Mouse (Mus musculus): Measurements from ENCODE around the gene Mrvi1. TPM values are rescaled to one million over a fixed set of nuclear protein-coding genes. Genes with fewer than 3 reads are reported as not detected.

The Mrvi1 gene
- polyA plus RNA-seq, 1 experiment from 2014 or later, result 0.58 TPM

- DNase-seq (ENCODE audit: low spot score) (no peak), ATAC-seq (no peak)
- H3K9ac ChIP-seq (ENCODE audit: low read length), result no peak overlapping the region
- peaks cover 23% of the 10 kb centered on the region for H3K36me3 ChIP-seq (ENCODE audit: control insufficient read depth, insufficient read depth, low read length)
- no peaks in the 10 kb centered on the region for H3K27me3 ChIP-seq (replicated peaks; ENCODE audit: control insufficient read depth, insufficient read depth, low read length)
- no peak overlapping the region for H3K27ac ChIP-seq (ENCODE audit: low read depth, low read length)
- H3K9me3 ChIP-seq (replicated peaks; ENCODE audit: control insufficient read depth, low read length), result no peaks in the 10 kb centered on the region
- whole genome bisulfite sequencing, result 83% methylated on average over 4 of the region's 4 CpGs
- no peak overlapping the region for H3K4me3 ChIP-seq (ENCODE audit: low read depth, low read length)
- H3K4me1 ChIP-seq (ENCODE audit: control insufficient read depth, insufficient read depth, low read length), result no peaks in the 10 kb centered on the region
- no peak overlapping the region for H3K4me2 ChIP-seq (ENCODE audit: low read length)
These were observed 160.2 kb downstream of the Mrvi1 start for GRCm38 (mm10) chr7:110822055-110822454.

DNA sequence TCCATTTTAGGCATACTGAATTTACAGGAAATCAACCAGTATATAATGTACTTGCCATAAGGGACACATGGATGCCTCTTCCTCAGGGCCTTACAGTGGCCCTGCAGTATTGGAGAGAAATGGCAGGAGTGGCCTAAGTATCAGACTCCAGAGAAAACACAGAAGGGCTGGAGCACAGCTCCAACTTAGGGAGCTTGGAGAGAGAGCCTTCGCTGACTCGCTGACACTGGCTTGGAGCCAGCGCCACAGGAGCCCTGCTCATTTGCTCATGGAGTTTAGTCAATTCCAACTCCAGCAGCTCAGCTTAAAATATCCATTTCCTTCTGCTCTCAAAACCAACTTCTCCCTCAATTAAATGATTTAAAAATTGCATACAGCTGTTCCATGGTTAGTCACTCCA lies 160.6 kb downstream of the Mrvi1 start:
- Histone ChIP-seq H3K4me2 (ENCODE audit: low read length) (no peak overlapping the region), H3K9ac (ENCODE audit: low read length) (no peak overlapping the region), H3K27ac (ENCODE audit: low read depth, low read length) (no peak overlapping the region), H3K36me3 (ENCODE audit: control insufficient read depth, insufficient read depth, low read length) (peaks cover 19% of the 10 kb centered on the region), H3K9me3 (replicated peaks; ENCODE audit: control insufficient read depth, low read length) (no peaks in the 10 kb centered on the region), H3K4me1 (ENCODE audit: control insufficient read depth, insufficient read depth, low read length) (no peaks in the 10 kb centered on the region), H3K4me3 (ENCODE audit: low read depth, low read length) (no peak overlapping the region), H3K27me3 (replicated peaks; ENCODE audit: control insufficient read depth, insufficient read depth, low read length) (no peaks in the 10 kb centered on the region)
- ATAC-seq (no peak), DNase-seq (ENCODE audit: low spot score) (peak; percentile 37)
- WGBS, result 75% methylated on average over 3 of the region's 3 CpGs

DNA sequence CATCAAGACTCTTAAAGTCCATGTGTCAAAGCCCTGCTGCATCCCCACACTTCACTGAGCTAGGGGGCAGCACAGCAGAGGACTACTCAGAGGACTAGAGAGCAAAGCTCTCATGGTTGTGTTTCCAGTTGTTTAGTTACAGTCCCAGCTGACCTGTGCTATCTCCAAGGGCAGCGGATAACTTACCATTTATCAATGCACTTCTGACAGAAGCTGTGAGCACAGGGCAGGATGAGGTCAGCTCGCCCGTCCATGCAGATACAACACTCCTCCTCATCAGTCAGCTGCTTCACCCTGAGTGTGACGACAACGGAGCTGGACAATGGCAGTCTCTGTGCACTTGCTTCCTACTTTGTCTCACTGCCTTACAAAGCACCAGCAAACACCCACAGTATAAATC lies 161.2 kb downstream of the Mrvi1 start:
- H3K27ac ChIP-seq (ENCODE audit: low read depth, low read length), result no peak overlapping the region
- ATAC-seq, result no peak

DNA sequence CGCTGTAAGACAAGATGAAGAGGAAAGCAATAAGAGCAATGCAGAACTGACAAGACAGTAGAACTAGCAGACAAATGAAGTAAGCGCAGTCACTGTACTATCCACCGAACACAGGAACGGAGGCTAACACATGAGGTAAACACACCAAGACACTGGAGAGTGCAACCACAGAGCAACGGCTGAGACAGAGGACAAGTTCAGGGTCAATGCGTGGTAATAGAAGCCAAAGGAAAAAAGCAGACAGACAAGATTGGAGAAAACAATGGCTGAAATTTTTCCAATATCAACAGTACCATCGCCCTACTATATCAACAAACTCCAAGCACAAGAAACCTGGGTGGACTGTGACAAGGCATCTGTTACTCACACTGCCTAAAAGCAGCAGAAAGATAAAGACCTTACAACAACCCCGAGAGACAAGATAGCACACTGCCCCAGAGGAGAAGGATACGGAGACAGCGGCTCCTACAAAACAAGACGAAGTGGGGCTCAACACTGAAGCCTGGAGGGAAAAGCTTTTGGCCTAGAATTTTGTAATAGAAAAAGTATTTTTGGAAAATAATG lies 163.4 kb downstream of the Mrvi1 start:
- no peaks in the 10 kb centered on the region for H3K27me3 ChIP-seq (replicated peaks; ENCODE audit: control insufficient read depth, insufficient read depth, low read length)
- H3K36me3 ChIP-seq (ENCODE audit: control insufficient read depth, insufficient read depth, low read length), result peaks cover 7% of the 10 kb centered on the region; the same call in 1 of the 2 replicates
- 93% methylated on average over 11 of the region's 11 CpGs for WGBS
- no peaks in the 10 kb centered on the region for H3K9me3 ChIP-seq (replicated peaks; ENCODE audit: control insufficient read depth, low read length)
- no peaks in the 10 kb centered on the region for H3K4me1 ChIP-seq (ENCODE audit: control insufficient read depth, insufficient read depth, low read length)
- ATAC-seq (no peak), DNase-seq (ENCODE audit: low spot score) (no peak)
- H3K4me3 ChIP-seq (ENCODE audit: low read depth, low read length), result no peak overlapping the region
- no peak overlapping the region for H3K4me2 ChIP-seq (ENCODE audit: low read length)
- H3K9ac ChIP-seq (ENCODE audit: low read length), result no peak overlapping the region
- H3K27ac ChIP-seq (ENCODE audit: low read depth, low read length), result no peak overlapping the region

More for the DNA sequence above, 161.2 kb downstream of the Mrvi1 start:
- Histone ChIP-seq H3K4me3 (ENCODE audit: low read depth, low read length) (no peak overlapping the region), H3K9me3 (replicated peaks; ENCODE audit: control insufficient read depth, low read length) (no peaks in the 10 kb centered on the region), H3K27me3 (replicated peaks; ENCODE audit: control insufficient read depth, insufficient read depth, low read length) (no peaks in the 10 kb centered on the region), H3K4me2 (ENCODE audit: low read length) (no peak overlapping the region), H3K9ac (ENCODE audit: low read length) (no peak overlapping the region), H3K4me1 (ENCODE audit: control insufficient read depth, insufficient read depth, low read length) (no peaks in the 10 kb centered on the region), H3K36me3 (ENCODE audit: control insufficient read depth, insufficient read depth, low read length) (peaks cover 19% of the 10 kb centered on the region)
- no peak for DNase-seq (ENCODE audit: low spot score)
- 66% methylated on average over 5 of the region's 5 CpGs for WGBS

Other genes with a start within 250 kb of the Mrvi1 start
- 3.6 and 4.9 TPM in 2 replicates for gene Ampd3, start 214.3 kb downstream of the Mrvi1 start, polyA plus RNA-seq (2014; fragmentation: Nextera tagmentation; extraction: Ambion mirVana)
- 36.8 and 38.0 TPM in 2 replicates for gene Rnf141, start 138.0 kb downstream of the Mrvi1 start, polyA plus RNA-seq (2014; fragmentation: Nextera tagmentation; extraction: Ambion mirVana)
- 5.7 and 6.7 TPM in 2 replicates for gene Lyve1, start 119.2 kb downstream of the Mrvi1 start, polyA plus RNA-seq (2014; fragmentation: Nextera tagmentation; extraction: Ambion mirVana)
- 62.0 and 71.0 TPM in 2 replicates for gene Ctr9, start 46.5 kb upstream of the Mrvi1 start, polyA plus RNA-seq (2014; fragmentation: Nextera tagmentation; extraction: Ambion mirVana)
- 1,462 and 1,469 TPM in 2 replicates for gene Eif4g2, start 100.6 kb upstream of the Mrvi1 start, polyA plus RNA-seq (2014; fragmentation: Nextera tagmentation; extraction: Ambion mirVana)